Mouse (Mus musculus) liver, embryonic 18 days (tissue): Measurements from ENCODE around the gene Shisa4. TPM values are rescaled to one million over a fixed set of nuclear protein-coding genes. Genes with fewer than 3 reads are reported as not detected.

Experiments
- polyA plus RNA-seq: library from polyadenylated mRNA; depleted of rRNA; stranded (reverse); fragments of >200 nt; gene quantifications from 2 replicates; pipeline ENCODE4 v1.2.3, GENCODE M21; 2012; rRNA removed

Shisa4 gene
- polyA plus RNA-seq: 0.53 and 0.78 TPM in 2 replicates

DNA sequence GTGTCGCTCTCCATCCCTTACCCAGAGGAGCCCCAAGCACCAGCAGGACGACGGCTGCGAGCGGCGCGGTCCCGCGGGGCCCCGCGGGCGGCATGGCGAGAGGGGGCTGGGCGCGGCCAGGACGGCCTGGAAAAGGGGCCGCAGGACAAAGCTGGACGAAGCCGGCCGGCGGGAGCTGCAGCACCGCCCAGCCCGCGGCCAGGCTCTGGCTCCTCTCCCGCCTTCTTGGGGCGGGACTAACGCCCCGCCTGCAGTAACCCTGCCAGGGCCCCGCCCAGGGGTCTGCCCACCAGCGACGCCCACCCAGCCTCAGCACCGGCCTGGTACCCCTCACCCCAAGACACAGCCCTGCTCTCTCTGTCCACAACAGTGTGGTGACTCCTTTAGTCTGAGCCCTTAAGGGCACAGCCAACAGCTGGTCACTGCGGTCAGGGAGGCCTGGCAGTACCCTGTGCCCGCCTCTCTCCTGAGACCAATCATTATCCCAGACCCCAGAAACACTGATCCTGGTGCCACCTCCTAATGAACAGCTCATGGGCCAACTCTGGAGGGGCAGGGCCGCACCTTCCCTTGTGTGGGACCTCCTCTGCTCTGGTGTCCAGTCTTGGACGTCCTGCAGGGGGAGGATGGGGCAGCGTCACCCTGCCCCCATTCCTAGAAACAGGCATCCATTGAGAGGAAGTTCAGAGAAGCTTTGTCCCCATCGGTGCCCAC, at the start of gene Shisa4:
TSS of gene Shisa4 (minus strand) at position 370 of the 714 bp plus-strand sequence.

DNA sequence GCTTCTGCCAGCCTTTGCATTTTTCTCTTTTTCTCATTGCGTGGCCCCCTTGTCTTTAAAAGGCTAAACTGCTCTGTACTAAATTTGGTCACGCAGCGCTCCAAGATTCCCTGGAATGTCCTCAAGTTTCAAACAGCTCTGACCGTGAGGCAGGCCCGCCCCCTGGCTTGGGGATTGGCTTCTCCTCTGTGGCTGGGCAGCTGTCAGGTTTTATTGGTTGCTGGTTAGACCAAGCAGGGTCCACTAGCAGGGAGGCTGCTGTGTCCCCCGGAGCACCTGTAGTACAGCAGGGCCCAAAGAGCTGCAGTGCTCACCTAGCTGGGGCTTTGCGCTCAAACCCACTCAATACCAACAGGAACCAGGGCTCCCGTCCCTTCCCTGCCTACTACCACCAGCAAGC, 50.5 kb downstream of the Shisa4 start, which contains the start of gene Lmod1:
TSS of gene Lmod1 (plus strand) at position 237 of the 400 bp plus-strand sequence.

Other genes starting within 250 kb of the Shisa4 start
- 9.6 and 10.0 TPM in 2 replicates for gene Ptpn7, start 242.5 kb downstream of the Shisa4 start, polyA plus RNA-seq
- 14.8 and 15.0 TPM in 2 replicates for gene Arl8a, start 228.4 kb downstream of the Shisa4 start, polyA plus RNA-seq
- not detected in 2 replicates for gene Gpr37l1, start 207.6 kb downstream of the Shisa4 start, polyA plus RNA-seq
- 0.70 and 0.71 TPM in 2 replicates for gene Elf3, start 116.7 kb downstream of the Shisa4 start, polyA plus RNA-seq
- 11.3 and 12.4 TPM in 2 replicates for gene Rnpep, start 91.2 kb downstream of the Shisa4 start, polyA plus RNA-seq
- 23.3 and 24.1 TPM in 2 replicates for gene Timm17a, start 61.5 kb downstream of the Shisa4 start, polyA plus RNA-seq
- gene Lmod1, start 50.4 kb downstream of the Shisa4 start, polyA plus RNA-seq: 0.30 and 0.44 TPM in 2 replicates
- 16.4 and 16.6 TPM in 2 replicates for gene Ipo9, start 55.3 kb upstream of the Shisa4 start, polyA plus RNA-seq
- 1.1 and 1.6 TPM in 2 replicates for gene Nav1, start 232.1 kb upstream of the Shisa4 start, polyA plus RNA-seq